Comparison of ENCODE assay signal across 12 mouse cellular contexts in genomic region chr6:115479963-115480321, GRCm38 (mm10).
DNase-seq lines count a peak whose midpoint lies in the region; ATAC-seq and TF ChIP-seq lines count a peak whose summit lies in the region.
"Had no signal": no experiment of that assay in that cellular context is flagged by ENCODE, and none has a peak within 500 bp of the region (broad histone marks: within the 10 kb centered on the region; RNA-seq: fewer than 3 reads in every experiment).

No protein-coding gene starts in this region.

- TF ChIP-seq EP300 in heart, adult 2 months (IDR thresholded peaks at IDR 0.05; ENCODE audit: insufficient read depth, low read depth, low read length) = no peak

- no peaks in the 10 kb centered on the region for H3K27me3 ChIP-seq in heart, adult 2 months (ENCODE audit: control insufficient read depth, insufficient read depth, low read length)
- H3K27me3 ChIP-seq in lung, embryonic 14.5 days (ENCODE audit: insufficient read depth, low read length) = no peaks in the 10 kb centered on the region
- no peaks in the 10 kb centered on the region for H3K27me3 ChIP-seq in intestine, postnatal 0 days (replicated peaks; ENCODE audit: control insufficient read depth, insufficient read depth, low read length)
- no peaks in the 10 kb centered on the region; the same call in 1 of the 2 replicates for H3K27me3 ChIP-seq in small intestine, adult 2 months (ENCODE audit: control insufficient read depth, insufficient read depth, low read length)

- H3K4me1 ChIP-seq in heart, adult 2 months (ENCODE audit: control insufficient read depth, insufficient read depth, low read length) = peaks cover 24% of the 10 kb centered on the region
- peaks cover 16% of the 10 kb centered on the region for H3K4me1 ChIP-seq in lung, embryonic 14.5 days (ENCODE audit: insufficient read depth)
- peaks cover 8% of the 10 kb centered on the region; the same call in 1 of the 2 replicates for H3K4me1 ChIP-seq in intestine, postnatal 0 days (replicated peaks; ENCODE audit: control insufficient read depth, insufficient read depth, low read length)
- peaks cover 26% of the 10 kb centered on the region for H3K4me1 ChIP-seq in small intestine, adult 2 months (ENCODE audit: control insufficient read depth, insufficient read depth, insufficient read length, low read length)

- H3K9ac ChIP-seq in heart, adult 2 months (ENCODE audit: low read depth, low read length) = no peak overlapping the region
- H3K9ac ChIP-seq in lung, embryonic 14.5 days = no peak overlapping the region
- H3K9ac ChIP-seq in intestine, postnatal 0 days (ENCODE audit: low read depth, low read length) = no peak overlapping the region

- H3K36me3 ChIP-seq in heart, adult 2 months (ENCODE audit: control insufficient read depth, insufficient read depth, low read length) = peaks cover 32% of the 10 kb centered on the region
- H3K36me3 ChIP-seq in lung, embryonic 14.5 days (ENCODE audit: insufficient read depth) = no peaks in the 10 kb centered on the region
- no peaks in the 10 kb centered on the region for H3K36me3 ChIP-seq in intestine, postnatal 0 days (ENCODE audit: control insufficient read depth, insufficient read depth)
- no peaks in the 10 kb centered on the region; the same call in 1 of the 2 replicates for H3K36me3 ChIP-seq in small intestine, adult 2 months (ENCODE audit: control insufficient read depth, insufficient read depth, low read length)

- no peak for TF ChIP-seq POLR2A in heart, adult 2 months (IDR thresholded peaks at IDR 0.05; ENCODE audit: insufficient read depth, low read depth, low read length)
- TF ChIP-seq POLR2A in small intestine, adult 2 months (IDR thresholded peaks at IDR 0.05; ENCODE audit: low read depth, low read length) = no peak

- TF ChIP-seq CTCF in heart, adult 2 months (IDR thresholded peaks at IDR 0.05) = no peak
- no peak for TF ChIP-seq CTCF in lung, embryonic 14.5 days (IDR thresholded peaks at IDR 0.05; ENCODE audit: low read depth)
- TF ChIP-seq CTCF in intestine, postnatal 0 days (IDR thresholded peaks at IDR 0.05; ENCODE audit: low read depth) = no peak
- no peak for TF ChIP-seq CTCF in small intestine, adult 2 months (IDR thresholded peaks at IDR 0.05; ENCODE audit: extremely low read depth, insufficient read length, insufficient replicate concordance, low read depth, low read length)

- H3K27ac ChIP-seq in heart, adult 2 months = peak overlapping the region; percentile 68
- H3K27ac ChIP-seq in lung, embryonic 14.5 days (ENCODE audit: low read depth) = peak overlapping the region; percentile 63
- H3K27ac ChIP-seq in intestine, postnatal 0 days (ENCODE audit: low read depth, low read length) = peak overlapping the region; percentile 70
- H3K27ac ChIP-seq in small intestine, adult 2 months (ENCODE audit: insufficient read depth, low read depth, low read length) = peak overlapping the region; percentile 69

- intact Hi-C loops in heart, adult 2 months (cut with DNase I) = no loop called here

- no peaks in the 10 kb centered on the region for H3K9me3 ChIP-seq in lung, embryonic 14.5 days (ENCODE audit: low read depth, low read length)
- H3K9me3 ChIP-seq in intestine, postnatal 0 days (ENCODE audit: control insufficient read depth) = no peaks in the 10 kb centered on the region

- H3K4me3 ChIP-seq in heart, adult 2 months = no peak overlapping the region
- no peak overlapping the region for H3K4me3 ChIP-seq in lung, embryonic 14.5 days (ENCODE audit: low read depth, low read length)
- H3K4me3 ChIP-seq in intestine, postnatal 0 days (ENCODE audit: low read depth, low read length) = no peak overlapping the region
- H3K4me3 ChIP-seq in small intestine, adult 2 months (ENCODE audit: low read depth, low read length) = no peak overlapping the region

- no peaks in the 10 kb centered on the region for H3K79me2 ChIP-seq in heart, adult 2 months (replicated peaks; ENCODE audit: control insufficient read depth, insufficient read depth, low read length)

- no peak for DNase-seq in heart, adult 2 months
- no peak for DNase-seq in heart, postnatal 4 days
- DNase-seq in lung, embryonic 14.5 days = no peak
- DNase-seq in lung, postnatal 36 days = no peak
- DNase-seq in B cell, adult 2 months = no peak
- DNase-seq in cerebellum, postnatal 10 days = no peak
- DNase-seq: cerebellum, adult 2 months; right cerebral cortex, postnatal 4 days; thymus, adult 18-20 months had no signal

- no peak overlapping the region for H3K4me2 ChIP-seq in lung, embryonic 14.5 days
- H3K4me2 ChIP-seq in intestine, postnatal 0 days (replicated peaks; ENCODE audit: low read depth) = peak overlapping the region; percentile 13; the same call in 1 of the 2 replicates

- no peak for ATAC-seq in lung, embryonic 14.5 days (ENCODE audit: insufficient read depth)
- peak; percentile 82 for ATAC-seq in intestine, postnatal 0 days
- ATAC-seq: forebrain, embryonic 16.5 days had no signal
